Mouse (Mus musculus) heart, adult 9 months (tissue): ENCODE measurements at regions not wholly inside any gene's neighbourhood (a gene's known extent, or its start where the extent isn't known, plus 50 kb on each side); places are given as distances from the start of the nearest gene placed in this dataset.

Experiments used
- DNase-seq, 2 experiments: peaks; one replicate each; pipeline ENCODE4 v3.0.0; 2022; ENCODE audit warnings: low spot score in 2 of 2

GRCm38 (mm10) chr11:22692281-22692857 lies 168.4 kb downstream of the B3gnt2 start:
- DNase-seq = no peak

GRCm38 (mm10) chr11:22692941-22693341 lies 167.8 kb downstream of the B3gnt2 start:
- no peak for DNase-seq

- DNase-seq = no peak
These were observed 167.4 kb downstream of the B3gnt2 start for GRCm38 (mm10) chr11:22693376-22693775.

GRCm38 (mm10) chr11:22693984-22694383 lies 166.8 kb downstream of the B3gnt2 start:
- DNase-seq = no peak

GRCm38 (mm10) chr11:22694829-22695228 lies 165.9 kb downstream of the B3gnt2 start:
- no peak for DNase-seq

- no peak for DNase-seq
These were observed 165.5 kb downstream of the B3gnt2 start for GRCm38 (mm10) chr11:22695237-22695636.

GRCm38 (mm10) chr11:22698057-22698941 lies 162.5 kb downstream of the B3gnt2 start:
- peak; percentile 41 to 71 for DNase-seq

GRCm38 (mm10) chr11:22706082-22706481 lies 154.7 kb downstream of the B3gnt2 start:
- DNase-seq = no peak
